Mouse (Mus musculus) midbrain, embryonic 14.5 days (tissue): ENCODE results near the gene Tmem192. TPM values are rescaled to one million over a fixed set of nuclear protein-coding genes. Genes with fewer than 3 reads are reported as not detected.

Experiments
- ATAC-seq: fragments of 200-750 bp; cut with Nextera tagmentation; 2 replicates; pipeline ENCODE4 v1.8.0; 2017; ENCODE audit warnings: moderate number of reproducible peaks, moderate library complexity; ENCODE audit not compliant: low FRiP score, low TSS enrichment
- DNase-seq: peaks from one replicate; pipeline ENCODE4 v3.0.0-alpha.2; 2015
- H3K27ac ChIP-seq: fragments of 300-500 bp; sonication (generic); replicated peaks from 2 replicates; pipeline ENCODE4 v1.5.1; 2014; ENCODE audit warnings: mild to moderate bottlenecking, low read depth, low read length, moderate library complexity
- H3K27me3 ChIP-seq: fragments of 300-500 bp; sonication (generic); 2 replicates; pipeline ENCODE4 v1.6.1; 2014; ENCODE audit warnings: low read length, control low read depth, mixed read lengths; ENCODE audit not compliant: control insufficient read depth, insufficient read depth
- H3K36me3 ChIP-seq: fragments of 300-500 bp; sonication (generic); 2 replicates; pipeline ENCODE4 v1.6.1; 2014; ENCODE audit warnings: low read length, control low read depth; ENCODE audit not compliant: control insufficient read depth, insufficient read depth
- H3K4me1 ChIP-seq: fragments of 300-500 bp; sonication (generic); 2 replicates; pipeline ENCODE4 v1.6.1; 2014; ENCODE audit warnings: mild to moderate bottlenecking, antibody characterized with exemption, low read length, control low read depth; ENCODE audit not compliant: control insufficient read depth, insufficient read depth
- H3K4me2 ChIP-seq: fragments of 300-500 bp; sonication (generic); 2 replicates; pipeline ENCODE4 v1.6.1; 2014; ENCODE audit warnings: mild to moderate bottlenecking, low read length, moderate library complexity
- H3K4me3 ChIP-seq: fragments of 300-500 bp; sonication (generic); replicated peaks from 2 replicates; pipeline ENCODE4 v1.5.1; 2014; ENCODE audit warnings: low read depth, low read length
- H3K9ac ChIP-seq: fragments of 300-500 bp; sonication (generic); replicated peaks from 2 replicates; pipeline ENCODE4 v1.6.1; 2014; ENCODE audit warnings: mild to moderate bottlenecking, low read length, moderate library complexity
- H3K9me3 ChIP-seq: fragments of 300-500 bp; sonication (generic); 2 replicates; pipeline ENCODE4 v1.6.1; 2016; ENCODE audit warnings: low read length, control low read depth, mixed read lengths; ENCODE audit not compliant: control insufficient read depth
- WGBS: fragments of 180-500 bp; shearing (Covaris S2); extraction: QIAGEN DNeasy Blood & Tissue Kit; methylation state at CpG from one replicate; pipeline ENCODE4 v1.1.7; 2014; 5-methylcytosine and 5-hydroxymethylcytosine counted together
- polyA plus RNA-seq: library from polyadenylated mRNA; unstranded; fragments of >200 nt; fragmentation: Nextera tagmentation; extraction: Ambion mirVana; gene quantifications from 2 replicates; pipeline ENCODE4 v1.2.1, GENCODE M21; 2014

The Tmem192 gene
- polyA plus RNA-seq, 1 experiment from 2014 or later, result 28.2 TPM

GRCm38 (mm10) chr8:64923329-64923728, 23.7 kb upstream of the Tmem192 start:
- Histone ChIP-seq H3K27ac (no peak overlapping the region), H3K4me3 (no peak overlapping the region), H3K9ac (no peak overlapping the region), H3K27me3 (no peaks in the 10 kb centered on the region), H3K4me1 (0 out of 2 replicates have a peak, but pooled peaks cover 3% of the 10 kb centered on the region), H3K36me3 (no peaks in the 10 kb centered on the region), H3K4me2 (no peak overlapping the region), H3K9me3 (no peaks in the 10 kb centered on the region)
- ATAC-seq (no peak), DNase-seq (no peak)
- WGBS, result 74% methylated on average over 3 of the region's 3 CpGs

- no peak for DNase-seq
- no peak for ATAC-seq
- Histone ChIP-seq H3K9me3 (no peaks in the 10 kb centered on the region), H3K9ac (no peak overlapping the region), H3K4me2 (no peak overlapping the region), H3K27me3 (no peaks in the 10 kb centered on the region), H3K4me3 (no peak overlapping the region), H3K4me1 (0 out of 2 replicates have a peak, but pooled peaks cover 3% of the 10 kb centered on the region), H3K36me3 (no peaks in the 10 kb centered on the region), H3K27ac (no peak overlapping the region)
- 91% methylated on average over 4 of the region's 4 CpGs for WGBS
Measured at GRCm38 (mm10) chr8:64925762-64926161, 21.2 kb upstream of the Tmem192 start.

- ATAC-seq, result no peak
- no peak overlapping the region for H3K4me2 ChIP-seq
- H3K9ac ChIP-seq, result no peak overlapping the region
- no peaks in the 10 kb centered on the region for H3K36me3 ChIP-seq
- no peaks in the 10 kb centered on the region for H3K27me3 ChIP-seq
- 43% methylated on average over 3 of the region's 3 CpGs for WGBS
- DNase-seq, result peak; percentile 12
- H3K9me3 ChIP-seq, result no peaks in the 10 kb centered on the region
- no peaks in the 10 kb centered on the region for H3K4me1 ChIP-seq
- no peak overlapping the region for H3K4me3 ChIP-seq
- H3K27ac ChIP-seq, result no peak overlapping the region
Measured at GRCm38 (mm10) chr8:64926355-64926754, 20.6 kb upstream of the Tmem192 start.

DNA sequence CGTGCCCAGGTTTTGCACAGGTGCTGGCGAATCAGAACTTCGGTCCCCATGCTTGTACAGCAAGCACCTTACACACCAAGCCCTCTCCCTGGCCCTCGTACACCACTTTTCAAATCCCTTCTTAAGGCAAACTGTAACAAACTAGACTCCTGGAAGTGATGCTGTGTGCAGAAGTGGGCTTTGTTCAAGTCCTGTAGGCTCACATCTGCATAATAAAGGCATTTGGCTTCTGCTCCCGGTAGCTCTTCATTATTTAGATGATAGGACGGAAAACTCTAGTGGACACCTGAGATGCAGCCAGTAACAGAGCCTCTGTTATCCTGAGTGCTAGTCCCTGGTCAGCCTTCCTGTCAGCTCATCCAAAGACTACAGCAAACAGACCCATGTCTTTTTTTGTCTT, 18.0 kb upstream of the Tmem192 start:
- Histone ChIP-seq H3K9ac (no peak overlapping the region), H3K4me3 (no peak overlapping the region), H3K36me3 (no peaks in the 10 kb centered on the region), H3K9me3 (no peaks in the 10 kb centered on the region), H3K4me2 (no peak overlapping the region), H3K4me1 (no peaks in the 10 kb centered on the region), H3K27me3 (no peaks in the 10 kb centered on the region), H3K27ac (no peak overlapping the region)
- 65% methylated on average over 6 of the region's 6 CpGs for WGBS
- ATAC-seq (no peak), DNase-seq (no peak)

GRCm38 (mm10) chr8:64934997-64935396, 12.0 kb upstream of the Tmem192 start:
- Histone ChIP-seq H3K36me3 (no peaks in the 10 kb centered on the region), H3K9me3 (no peaks in the 10 kb centered on the region), H3K4me3 (no peak overlapping the region), H3K27me3 (no peaks in the 10 kb centered on the region), H3K27ac (no peak overlapping the region), H3K9ac (no peak overlapping the region), H3K4me2 (no peak overlapping the region), H3K4me1 (no peaks in the 10 kb centered on the region)
- ATAC-seq (no peak), DNase-seq (no peak)
- WGBS, result 74% methylated on average over 3 of the region's 3 CpGs

GRCm38 (mm10) chr8:64941019-64941418, 6.0 kb upstream of the Tmem192 start:
- ATAC-seq (peak; percentile 5; the same call in 1 of the 2 replicates), DNase-seq (no peak)
- Histone ChIP-seq H3K27me3 (no peaks in the 10 kb centered on the region), H3K36me3 (no peaks in the 10 kb centered on the region), H3K9me3 (no peaks in the 10 kb centered on the region), H3K9ac (no peak overlapping the region), H3K4me1 (peaks cover 7% of the 10 kb centered on the region; the same call in 1 of the 2 replicates), H3K4me2 (no peak overlapping the region), H3K27ac (no peak overlapping the region), H3K4me3 (no peak overlapping the region)
- 84% methylated on average over 8 of the region's 8 CpGs for WGBS

GRCm38 (mm10) chr8:64941495-64941894, 5.5 kb upstream of the Tmem192 start:
- H3K36me3 ChIP-seq, result no peaks in the 10 kb centered on the region
- H3K27ac ChIP-seq, result no peak overlapping the region
- H3K9ac ChIP-seq, result no peak overlapping the region
- ATAC-seq (peak; percentile 51; the same call in 1 of the 2 replicates), DNase-seq (peak; percentile 92)
- WGBS, result 13% methylated on average over 9 of the region's 9 CpGs
- peak overlapping the region; percentile 24; the same call in 1 of the 2 replicates for H3K4me2 ChIP-seq
- no peak overlapping the region for H3K4me3 ChIP-seq
- no peaks in the 10 kb centered on the region for H3K27me3 ChIP-seq
- no peaks in the 10 kb centered on the region for H3K9me3 ChIP-seq
- H3K4me1 ChIP-seq, result peaks cover 7% of the 10 kb centered on the region; the same call in 1 of the 2 replicates

- Histone ChIP-seq H3K4me3 (no peak overlapping the region), H3K36me3 (no peaks in the 10 kb centered on the region), H3K4me2 (no peak overlapping the region), H3K27me3 (no peaks in the 10 kb centered on the region), H3K4me1 (peaks cover 7% of the 10 kb centered on the region; the same call in 1 of the 2 replicates), H3K9me3 (no peaks in the 10 kb centered on the region), H3K9ac (no peak overlapping the region; the same call in 1 of the 2 replicates), H3K27ac (no peak overlapping the region)
- 29% methylated on average over 5 of the region's 5 CpGs for WGBS
- ATAC-seq (no peak), DNase-seq (no peak)
Measured at GRCm38 (mm10) chr8:64942946-64943345, 4.0 kb upstream of the Tmem192 start.

- no peaks in the 10 kb centered on the region for H3K36me3 ChIP-seq
- no peaks in the 10 kb centered on the region for H3K9me3 ChIP-seq
- no peak for ATAC-seq
- DNase-seq, result peak; percentile 14
- no peaks in the 10 kb centered on the region for H3K27me3 ChIP-seq
- no peak overlapping the region for H3K4me3 ChIP-seq
- H3K9ac ChIP-seq, result no peak overlapping the region
- no peak overlapping the region for H3K4me2 ChIP-seq
- no peak overlapping the region for H3K27ac ChIP-seq
- 27% methylated on average over 5 of the region's 5 CpGs for WGBS
- peaks cover 7% of the 10 kb centered on the region; the same call in 1 of the 2 replicates for H3K4me1 ChIP-seq
Measured at GRCm38 (mm10) chr8:64944831-64945230, 2.2 kb upstream of the Tmem192 start.
